Mouse (Mus musculus) limb, embryonic 11.5 days (tissue): ENCODE measurements at regions not wholly inside any gene's neighbourhood (a gene's known extent, or its start where the extent isn't known, plus 50 kb on each side); places are given as distances from the start of the nearest gene placed in this dataset.

Experiments
- ATAC-seq: fragments of 200-750 bp; cut with Nextera tagmentation; 2 replicates; pipeline ENCODE4 v1.8.0; 2017; ENCODE audit warnings: low read depth; ENCODE audit not compliant: insufficient number of reproducible peaks, low FRiP score, low TSS enrichment
- DNase-seq: peaks from one replicate; pipeline ENCODE4 v3.0.0-alpha.2; 2015; ENCODE audit warnings: low spot score
- H3K27ac ChIP-seq: fragments of 300-500 bp; sonication (generic); replicated peaks from 2 replicates; pipeline ENCODE4 v1.5.1; 2014; ENCODE audit warnings: low read depth, mild to moderate bottlenecking, low read length
- H3K27me3 ChIP-seq: fragments of 300-500 bp; sonication (generic); 2 replicates; pipeline ENCODE4 v1.6.1; 2014; ENCODE audit warnings: mild to moderate bottlenecking, low read length, mixed read lengths; ENCODE audit not compliant: control insufficient read depth, insufficient read depth
- H3K36me3 ChIP-seq: fragments of 300-500 bp; sonication (generic); 2 replicates; pipeline ENCODE4 v1.6.1; 2014; ENCODE audit warnings: mild to moderate bottlenecking, low read length, moderate library complexity, mixed read lengths; ENCODE audit not compliant: control insufficient read depth, insufficient read depth
- H3K4me1 ChIP-seq: fragments of 300-500 bp; sonication (generic); 2 replicates; pipeline ENCODE4 v1.6.1; 2014; ENCODE audit warnings: low read length, mixed read lengths; ENCODE audit not compliant: control insufficient read depth, insufficient read depth
- H3K4me2 ChIP-seq: fragments of 300-500 bp; sonication (generic); 2 replicates; pipeline ENCODE4 v1.6.1; 2014; ENCODE audit warnings: low read depth, mild to moderate bottlenecking, moderate library complexity; ENCODE audit not compliant: severe bottlenecking
- H3K4me3 ChIP-seq: fragments of 300-500 bp; sonication (generic); 2 replicates; pipeline ENCODE4 v1.5.1; 2014; ENCODE audit warnings: low read depth, low read length
- H3K9ac ChIP-seq: fragments of 300-500 bp; sonication (generic); 2 replicates; pipeline ENCODE4 v1.6.1; 2014; ENCODE audit warnings: mild to moderate bottlenecking, low read length
- H3K9me3 ChIP-seq: fragments of 300-500 bp; sonication (generic); 2 replicates; pipeline ENCODE4 v1.6.1; 2016; ENCODE audit warnings: low read length; ENCODE audit not compliant: control insufficient read depth
- WGBS: fragments of 180-500 bp; shearing (Covaris S2); extraction: QIAGEN DNeasy Blood & Tissue Kit; methylation state at CpG from one replicate; pipeline ENCODE4 v1.1.7; 2014; 5-methylcytosine and 5-hydroxymethylcytosine counted together

DNA sequence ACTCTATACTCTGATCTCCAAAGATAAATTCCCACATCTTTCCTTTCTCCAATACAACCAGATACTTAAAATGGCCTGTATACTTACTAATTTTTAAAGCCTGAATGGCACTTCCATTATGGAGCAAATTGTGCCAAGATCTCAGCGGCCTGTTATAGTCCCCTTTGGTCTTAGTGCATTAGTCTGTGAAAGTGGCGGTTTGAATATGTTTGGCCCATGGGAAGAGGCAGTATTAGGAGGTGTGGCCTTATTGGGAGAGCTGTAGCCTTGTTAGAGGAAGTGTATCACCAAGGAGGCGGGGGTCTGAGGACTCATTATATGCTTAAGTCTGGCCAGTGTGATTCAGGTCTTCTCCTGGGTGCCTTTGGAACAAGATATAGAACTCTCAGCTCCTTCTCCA lies 127.3 kb downstream of the Diras2 start:
- H3K9me3 ChIP-seq, result no peaks in the 10 kb centered on the region
- no peaks in the 10 kb centered on the region for H3K36me3 ChIP-seq
- no peak for ATAC-seq
- WGBS, result 86% methylated on average over 3 of the region's 3 CpGs
- H3K9ac ChIP-seq, result no peak overlapping the region
- no peaks in the 10 kb centered on the region for H3K27me3 ChIP-seq
- H3K27ac ChIP-seq, result no peak overlapping the region
- H3K4me1 ChIP-seq, result no peaks in the 10 kb centered on the region
- H3K4me2 ChIP-seq, result no peak overlapping the region
- no peak for DNase-seq
- H3K4me3 ChIP-seq, result no peak overlapping the region

DNA sequence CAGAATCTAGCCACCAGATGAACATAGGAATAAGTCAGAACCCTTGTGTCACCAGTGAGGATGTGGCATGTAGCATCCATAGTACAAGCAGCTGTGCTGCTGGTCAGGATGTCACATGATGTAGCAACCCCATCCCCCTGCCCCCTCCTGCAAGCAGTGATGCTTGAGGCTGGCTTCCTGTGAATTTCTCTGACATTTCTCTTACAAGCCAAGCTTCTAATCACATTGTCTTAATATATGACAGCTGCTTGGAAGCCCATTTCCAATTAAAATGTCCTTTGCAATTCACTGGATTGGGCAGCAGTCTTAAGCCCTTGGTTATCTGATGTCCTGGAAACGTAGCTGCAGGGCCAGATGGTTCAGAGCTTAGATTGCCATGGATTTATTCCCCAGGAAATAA lies 114.8 kb downstream of the Diras2 start:
- no peak overlapping the region for H3K9ac ChIP-seq
- WGBS, result 67% methylated on average over 1 of the region's 1 CpGs
- ATAC-seq (no peak), DNase-seq (no peak)
- no peak overlapping the region for H3K27ac ChIP-seq
- H3K36me3 ChIP-seq, result no peaks in the 10 kb centered on the region
- no peaks in the 10 kb centered on the region for H3K4me1 ChIP-seq
- H3K4me2 ChIP-seq, result no peak overlapping the region
- H3K27me3 ChIP-seq, result no peaks in the 10 kb centered on the region
- H3K4me3 ChIP-seq, result no peak overlapping the region
- H3K9me3 ChIP-seq, result no peaks in the 10 kb centered on the region

DNA sequence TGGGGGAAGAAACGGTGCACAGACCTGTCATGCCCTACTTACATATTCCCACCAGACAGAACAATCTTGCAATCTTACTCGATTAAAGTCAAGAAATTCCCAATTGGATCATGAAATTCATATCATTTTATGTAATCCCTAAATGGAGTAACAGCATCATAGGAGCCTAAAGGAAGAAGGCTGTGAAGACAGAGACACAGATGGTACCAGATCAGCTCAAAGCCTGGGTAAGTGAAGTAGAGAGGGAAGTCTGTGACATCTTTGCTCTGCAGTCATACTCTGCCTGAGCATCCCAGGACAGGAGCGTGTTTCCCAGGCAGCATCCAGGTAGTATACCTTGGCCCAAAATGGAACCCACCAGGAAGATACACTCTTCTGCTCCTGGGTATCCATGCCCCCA lies 108.6 kb downstream of the Diras2 start:
- no peaks in the 10 kb centered on the region for H3K9me3 ChIP-seq
- DNase-seq (no peak), ATAC-seq (no peak)
- H3K4me2 ChIP-seq, result no peak overlapping the region
- no peaks in the 10 kb centered on the region for H3K27me3 ChIP-seq
- no peak overlapping the region for H3K27ac ChIP-seq
- no peaks in the 10 kb centered on the region for H3K36me3 ChIP-seq
- 86% methylated on average over 3 of the region's 3 CpGs for WGBS
- no peaks in the 10 kb centered on the region for H3K4me1 ChIP-seq
- no peak overlapping the region for H3K4me3 ChIP-seq
- H3K9ac ChIP-seq, result no peak overlapping the region

DNA sequence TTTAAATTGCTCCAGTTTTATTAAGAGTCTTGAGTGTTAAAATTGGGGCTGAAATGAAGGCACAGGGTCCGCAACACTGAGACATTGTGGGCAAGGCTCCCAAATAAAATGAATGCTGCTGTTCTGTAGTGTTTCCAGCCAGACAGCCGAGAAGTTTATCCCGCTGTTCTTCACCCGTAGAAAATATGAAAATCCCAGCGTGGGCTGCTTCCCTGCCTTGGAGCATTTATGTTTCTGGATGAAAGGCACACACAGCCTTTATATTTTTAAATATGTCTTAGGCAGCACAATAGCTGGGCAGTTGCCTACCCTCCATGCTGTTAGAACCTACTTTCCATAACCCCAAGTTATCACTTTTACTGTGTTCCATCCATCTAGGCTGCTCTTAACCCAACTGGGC lies 102.6 kb downstream of the Diras2 start:
- ATAC-seq, result no peak
- no peak for DNase-seq
- H3K36me3 ChIP-seq, result no peaks in the 10 kb centered on the region
- no peak overlapping the region for H3K9ac ChIP-seq
- H3K4me1 ChIP-seq, result no peaks in the 10 kb centered on the region
- H3K4me2 ChIP-seq, result no peak overlapping the region
- no peaks in the 10 kb centered on the region for H3K27me3 ChIP-seq
- no peak overlapping the region for H3K4me3 ChIP-seq
- H3K9me3 ChIP-seq, result no peaks in the 10 kb centered on the region
- no peak overlapping the region for H3K27ac ChIP-seq
- 89% methylated on average over 5 of the region's 5 CpGs for WGBS

DNA sequence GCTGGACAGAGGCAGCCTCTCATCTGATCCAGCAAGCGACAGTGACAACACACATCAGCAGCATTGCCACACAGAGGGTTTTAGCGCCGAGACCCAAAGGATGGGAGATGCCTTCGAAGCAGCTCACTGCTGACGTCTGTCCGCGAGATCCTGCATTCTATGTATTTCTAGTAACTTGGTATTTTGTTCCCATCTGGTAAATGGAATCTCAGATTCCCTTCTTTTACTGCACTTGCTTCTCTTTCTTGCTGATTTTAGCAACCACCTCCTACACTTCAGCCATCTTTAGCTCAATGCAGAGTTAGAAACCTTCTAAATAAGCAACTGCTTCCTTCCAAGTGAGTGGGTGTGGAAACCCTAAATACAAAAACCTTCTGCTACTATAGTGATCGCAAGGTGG lies 94.3 kb downstream of the Diras2 start:
- H3K9me3 ChIP-seq, result no peaks in the 10 kb centered on the region
- no peak overlapping the region for H3K4me2 ChIP-seq
- no peak overlapping the region for H3K9ac ChIP-seq
- no peak for ATAC-seq
- no peaks in the 10 kb centered on the region for H3K27me3 ChIP-seq
- 83% methylated on average over 8 of the region's 8 CpGs for WGBS
- DNase-seq, result no peak
- H3K36me3 ChIP-seq, result no peaks in the 10 kb centered on the region
- no peak overlapping the region for H3K4me3 ChIP-seq
- H3K27ac ChIP-seq, result no peak overlapping the region
- H3K4me1 ChIP-seq, result no peaks in the 10 kb centered on the region

DNA sequence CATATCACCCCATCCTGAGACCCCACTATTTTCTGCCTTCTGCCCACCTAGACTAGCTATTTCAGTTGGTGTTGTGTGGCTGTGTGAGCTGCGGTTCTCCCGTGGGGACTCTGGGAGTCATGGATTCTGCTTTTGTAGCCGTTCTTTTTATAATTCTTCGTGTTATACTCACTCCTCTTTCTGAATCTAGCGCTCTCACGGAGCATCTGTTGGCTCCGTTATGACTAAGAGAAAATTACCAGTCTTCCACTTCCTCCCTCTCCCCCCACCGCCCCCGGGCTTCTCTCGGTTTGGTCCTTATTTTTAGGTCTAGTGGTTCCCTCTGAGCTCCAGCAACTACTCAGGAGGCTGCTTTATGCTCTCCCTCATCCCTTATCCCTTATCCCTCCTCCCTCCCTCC lies 85.6 kb downstream of the Diras2 start:
- Histone ChIP-seq H3K4me3 (no peak overlapping the region), H3K9me3 (no peaks in the 10 kb centered on the region), H3K4me2 (no peak overlapping the region), H3K9ac (no peak overlapping the region), H3K36me3 (no peaks in the 10 kb centered on the region), H3K27me3 (no peaks in the 10 kb centered on the region), H3K27ac (no peak overlapping the region), H3K4me1 (no peaks in the 10 kb centered on the region)
- 82% methylated on average over 10 of the region's 10 CpGs for WGBS
- no peak for ATAC-seq
- no peak for DNase-seq

DNA sequence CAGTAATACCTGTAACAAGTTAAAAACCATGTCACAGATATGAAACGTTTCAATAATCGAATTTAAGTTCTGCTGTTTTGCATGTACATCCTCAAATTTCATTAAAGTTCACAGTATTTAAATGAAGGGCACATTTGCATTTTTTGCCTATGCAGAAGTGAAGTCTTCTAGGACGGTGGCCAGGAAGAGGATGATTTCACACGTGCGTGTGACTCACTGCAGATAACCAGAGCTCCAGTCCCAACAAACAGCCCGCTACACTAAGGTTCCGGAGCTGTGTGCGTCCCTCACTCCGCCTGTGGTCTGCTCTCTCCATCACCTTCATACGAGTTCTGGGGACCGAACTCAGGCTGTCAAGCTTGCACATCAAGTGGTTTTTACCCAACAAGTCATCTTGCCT lies 82.2 kb downstream of the Diras2 start:
- DNase-seq (no peak), ATAC-seq (no peak)
- Histone ChIP-seq H3K27ac (no peak overlapping the region), H3K4me2 (no peak overlapping the region), H3K4me1 (peaks cover 3% of the 10 kb centered on the region; the same call in 1 of the 2 replicates), H3K27me3 (no peaks in the 10 kb centered on the region), H3K9me3 (no peaks in the 10 kb centered on the region), H3K36me3 (no peaks in the 10 kb centered on the region), H3K9ac (no peak overlapping the region), H3K4me3 (no peak overlapping the region)
- 86% methylated on average over 11 of the region's 11 CpGs for WGBS

DNA sequence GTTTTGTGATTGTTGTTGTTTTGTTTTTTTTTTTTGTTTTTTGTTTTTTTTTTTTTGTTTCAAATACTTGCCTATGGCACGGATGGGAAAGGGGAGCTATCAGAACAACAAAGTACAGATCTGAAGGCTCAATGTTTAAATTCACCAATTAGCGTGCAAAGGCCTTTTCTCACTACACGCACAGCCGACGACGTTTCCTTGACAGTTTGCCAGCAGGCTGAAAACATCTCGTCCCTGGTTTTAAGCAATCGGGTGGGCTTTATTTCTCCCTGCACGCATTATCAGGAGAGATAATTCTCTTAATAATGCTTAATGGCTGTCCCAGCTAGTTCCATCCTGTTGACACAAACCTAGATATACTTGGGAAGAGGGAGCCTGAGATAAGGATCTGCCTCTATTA lies 79.6 kb downstream of the Diras2 start:
- H3K9me3 ChIP-seq, result no peaks in the 10 kb centered on the region
- H3K9ac ChIP-seq, result no peak overlapping the region
- WGBS, result 87% methylated on average over 9 of the region's 9 CpGs
- ATAC-seq, result no peak
- DNase-seq, result no peak
- H3K27ac ChIP-seq, result no peak overlapping the region
- H3K4me1 ChIP-seq, result peaks cover 3% of the 10 kb centered on the region; the same call in 1 of the 2 replicates
- no peak overlapping the region for H3K4me2 ChIP-seq
- H3K36me3 ChIP-seq, result no peaks in the 10 kb centered on the region
- H3K4me3 ChIP-seq, result no peak overlapping the region
- H3K27me3 ChIP-seq, result no peaks in the 10 kb centered on the region

DNA sequence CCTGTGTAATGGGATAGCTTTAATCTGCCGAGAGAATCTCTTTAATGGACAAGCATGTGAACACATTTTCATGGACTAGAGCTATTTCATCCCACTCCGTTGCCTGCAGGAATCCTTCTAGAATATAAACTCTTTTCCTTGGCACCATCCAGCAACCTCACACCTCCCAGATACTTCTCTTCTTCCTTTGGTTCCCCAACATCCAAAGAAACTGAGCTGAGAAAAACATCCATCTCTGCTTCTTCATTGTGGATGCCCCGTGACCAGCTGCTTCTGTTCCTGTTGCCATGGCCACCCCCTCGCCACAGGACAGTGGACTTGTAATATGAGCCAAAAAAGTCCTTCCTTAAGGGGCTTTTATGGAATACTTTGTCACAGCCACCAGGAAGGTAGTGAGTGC lies 78.8 kb downstream of the Diras2 start:
- Histone ChIP-seq H3K27ac (no peak overlapping the region), H3K4me2 (no peak overlapping the region), H3K27me3 (no peaks in the 10 kb centered on the region), H3K9me3 (no peaks in the 10 kb centered on the region), H3K9ac (no peak overlapping the region), H3K4me3 (no peak overlapping the region), H3K36me3 (no peaks in the 10 kb centered on the region), H3K4me1 (peaks cover 3% of the 10 kb centered on the region; the same call in 1 of the 2 replicates)
- DNase-seq (no peak), ATAC-seq (no peak)
- 52% methylated on average over 4 of the region's 4 CpGs for WGBS
